Mouse (Mus musculus): ENCODE data around the gene Swap70. TPM values are rescaled to one million over a fixed set of nuclear protein-coding genes. Genes with fewer than 3 reads are reported as not detected.
A peak's percentile ranks its signal among the peaks of the same experiment; 100 is the strongest.

The Swap70 gene
- polyA plus RNA-seq, 1 experiment from 2014 or later: 25.8 TPM

DNA sequence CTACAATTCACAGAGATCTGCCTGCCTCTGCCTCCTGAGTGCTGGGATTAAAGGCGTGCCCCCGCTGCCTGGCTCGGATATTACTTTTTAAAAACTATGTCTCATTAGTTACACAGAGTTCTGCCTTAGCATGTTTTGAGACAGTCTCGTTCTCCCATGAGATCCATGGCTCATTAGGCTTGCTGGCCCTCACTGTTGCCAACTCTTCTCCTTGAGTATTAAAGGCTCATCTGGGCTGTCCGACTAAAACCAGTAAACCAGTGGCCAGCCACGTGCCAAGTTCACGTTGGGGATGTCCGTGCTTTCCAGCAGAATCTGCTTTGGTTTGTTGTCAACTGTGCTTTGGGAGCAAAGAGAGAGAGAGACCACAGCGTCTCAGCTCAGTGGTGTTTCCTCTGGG is 25.0 kb downstream of the Swap70 start:
- H3K9me3 ChIP-seq (replicated peaks; ENCODE audit: control insufficient read depth, low read length): no peaks in the 10 kb centered on the region
- no peaks in the 10 kb centered on the region for H3K27me3 ChIP-seq (ENCODE audit: control insufficient read depth, insufficient read depth, low read length)
- no peaks in the 10 kb centered on the region for H3K4me1 ChIP-seq (ENCODE audit: control insufficient read depth, insufficient read depth, low read length)
- ATAC-seq (ENCODE audit: insufficient read depth, low FRiP score): no peak
- no peak overlapping the region for H3K9ac ChIP-seq (ENCODE audit: low read length)
- WGBS: 87% methylated on average over 9 of the region's 9 CpGs
- H3K4me3 ChIP-seq (replicated peaks; ENCODE audit: low read length): no peak overlapping the region
- H3K27ac ChIP-seq (ENCODE audit: low read length): no peak overlapping the region
- H3K4me2 ChIP-seq (ENCODE audit: low read depth, low read length): no peak overlapping the region
- no peaks in the 10 kb centered on the region for H3K36me3 ChIP-seq (ENCODE audit: control insufficient read depth, insufficient read depth, low read length)

DNA sequence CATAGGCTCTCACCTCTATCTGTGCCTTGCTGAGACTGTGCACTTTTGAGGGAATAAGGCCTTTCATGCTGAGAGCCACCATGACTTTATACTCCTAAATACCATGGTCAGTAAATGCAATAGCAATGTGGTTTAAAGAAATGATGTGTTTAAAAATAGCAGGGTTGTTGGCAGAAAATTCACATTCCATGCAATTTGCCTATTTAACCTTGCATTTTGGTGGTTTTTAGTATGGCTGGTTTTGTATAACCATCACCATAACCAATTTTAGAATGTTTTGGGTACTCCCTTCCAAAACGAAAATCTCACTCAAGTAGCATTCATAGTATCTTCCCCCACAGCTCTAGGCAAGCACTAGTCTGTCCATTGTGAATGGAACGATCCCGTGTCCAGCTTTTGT is 26.3 kb downstream of the Swap70 start:
- WGBS: 93% methylated on average over 3 of the region's 3 CpGs
- no peak for ATAC-seq (ENCODE audit: insufficient read depth, low FRiP score)
- no peak overlapping the region for H3K9ac ChIP-seq (ENCODE audit: low read length)

DNA sequence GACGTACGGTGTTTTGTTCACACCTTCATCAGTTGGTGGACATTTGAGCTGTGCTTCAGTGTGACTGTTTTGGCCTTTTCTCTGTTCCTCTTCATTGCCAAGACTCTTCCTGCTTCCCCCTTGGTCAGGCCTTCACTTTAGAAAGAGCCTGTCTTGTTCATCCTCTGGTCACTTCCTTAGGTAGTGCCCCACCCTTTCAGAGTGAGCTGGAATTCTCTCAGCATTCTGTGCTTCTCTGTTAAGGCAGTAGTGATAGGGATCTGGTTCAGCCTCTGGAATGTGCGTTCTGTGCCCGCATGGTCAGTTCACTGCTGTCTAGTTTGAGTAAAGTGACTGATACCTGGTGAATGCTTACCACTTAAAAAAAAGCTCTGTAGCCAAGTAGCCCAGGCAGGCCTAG is 27.2 kb downstream of the Swap70 start:
- no peak for ATAC-seq (ENCODE audit: insufficient read depth, low FRiP score)
- H3K27me3 ChIP-seq (ENCODE audit: control insufficient read depth, insufficient read depth, low read length): no peaks in the 10 kb centered on the region
- H3K36me3 ChIP-seq (ENCODE audit: control insufficient read depth, insufficient read depth, low read length): no peaks in the 10 kb centered on the region
- no peaks in the 10 kb centered on the region for H3K9me3 ChIP-seq (replicated peaks; ENCODE audit: control insufficient read depth, low read length)
- H3K27ac ChIP-seq (ENCODE audit: low read length): no peak overlapping the region
- 86% methylated on average over 4 of the region's 4 CpGs for WGBS
- H3K4me2 ChIP-seq (ENCODE audit: low read depth, low read length): no peak overlapping the region
- H3K4me3 ChIP-seq (replicated peaks; ENCODE audit: low read length): no peak overlapping the region
- H3K9ac ChIP-seq (ENCODE audit: low read length): no peak overlapping the region
- H3K4me1 ChIP-seq (ENCODE audit: control insufficient read depth, insufficient read depth, low read length): no peaks in the 10 kb centered on the region

More for the DNA sequence above, 26.3 kb downstream of the Swap70 start:
- Histone ChIP-seq H3K27me3 (ENCODE audit: control insufficient read depth, insufficient read depth, low read length) (no peaks in the 10 kb centered on the region), H3K36me3 (ENCODE audit: control insufficient read depth, insufficient read depth, low read length) (no peaks in the 10 kb centered on the region), H3K9me3 (replicated peaks; ENCODE audit: control insufficient read depth, low read length) (no peaks in the 10 kb centered on the region), H3K4me2 (ENCODE audit: low read depth, low read length) (no peak overlapping the region), H3K27ac (ENCODE audit: low read length) (no peak overlapping the region), H3K4me1 (ENCODE audit: control insufficient read depth, insufficient read depth, low read length) (no peaks in the 10 kb centered on the region), H3K4me3 (replicated peaks; ENCODE audit: low read length) (no peak overlapping the region)

DNA sequence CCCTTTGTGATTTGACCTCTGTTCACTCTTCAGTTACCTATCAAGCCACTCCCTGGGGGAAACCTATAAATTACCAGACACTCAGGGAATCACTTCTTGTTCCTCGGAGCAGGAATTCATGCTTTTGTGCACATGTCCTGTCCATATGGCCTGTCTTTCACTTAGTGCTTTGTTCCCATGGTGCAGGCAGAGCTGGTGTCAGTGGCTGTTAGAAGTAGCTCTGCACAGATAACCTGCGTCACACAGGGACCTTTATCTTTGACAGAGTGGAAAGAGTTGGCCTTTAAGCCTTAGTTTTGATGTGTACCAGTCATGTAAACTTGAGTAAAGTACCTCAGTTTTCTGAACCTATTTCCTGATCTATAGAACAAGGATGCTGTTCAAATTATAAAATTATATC is 32.4 kb downstream of the Swap70 start:
- no peaks in the 10 kb centered on the region for H3K36me3 ChIP-seq (ENCODE audit: control insufficient read depth, insufficient read depth, low read length)
- no peak overlapping the region for H3K4me2 ChIP-seq (ENCODE audit: low read depth, low read length)
- WGBS: 73% methylated on average over 2 of the region's 2 CpGs
- no peaks in the 10 kb centered on the region for H3K27me3 ChIP-seq (ENCODE audit: control insufficient read depth, insufficient read depth, low read length)
- no peak for ATAC-seq (ENCODE audit: insufficient read depth, low FRiP score)
- H3K27ac ChIP-seq (ENCODE audit: low read length): no peak overlapping the region
- no peak overlapping the region for H3K9ac ChIP-seq (ENCODE audit: low read length)
- H3K9me3 ChIP-seq (replicated peaks; ENCODE audit: control insufficient read depth, low read length): no peaks in the 10 kb centered on the region
- no peak overlapping the region for H3K4me3 ChIP-seq (replicated peaks; ENCODE audit: low read length)
- 0 out of 2 replicates have a peak, but pooled peaks cover 3% of the 10 kb centered on the region for H3K4me1 ChIP-seq (ENCODE audit: control insufficient read depth, insufficient read depth, low read length)

DNA sequence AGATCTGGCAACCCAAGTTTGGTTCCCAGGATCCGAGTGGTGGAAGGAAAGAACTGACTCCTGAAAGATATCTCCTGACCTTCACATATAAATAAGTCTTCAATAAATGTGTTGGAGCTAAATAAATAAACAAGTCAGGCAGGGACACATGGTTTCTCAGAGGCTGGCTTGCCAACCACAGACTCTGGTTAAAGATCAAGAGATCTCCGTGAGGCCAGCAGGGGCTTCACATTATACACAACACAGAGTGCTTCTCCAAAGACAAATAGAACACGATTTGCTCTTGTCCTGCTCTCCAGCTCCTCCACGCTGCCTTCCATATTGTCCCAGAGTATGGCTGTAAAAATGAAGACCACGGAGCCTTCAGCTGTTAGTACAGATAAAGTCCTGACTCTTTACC is 32.9 kb downstream of the Swap70 start:
- H3K4me3 ChIP-seq (replicated peaks; ENCODE audit: low read length): no peak overlapping the region
- H3K36me3 ChIP-seq (ENCODE audit: control insufficient read depth, insufficient read depth, low read length): no peaks in the 10 kb centered on the region
- H3K4me2 ChIP-seq (ENCODE audit: low read depth, low read length): no peak overlapping the region
- no peak for ATAC-seq (ENCODE audit: insufficient read depth, low FRiP score)
- no peak overlapping the region for H3K9ac ChIP-seq (ENCODE audit: low read length)
- no peaks in the 10 kb centered on the region for H3K27me3 ChIP-seq (ENCODE audit: control insufficient read depth, insufficient read depth, low read length)
- WGBS: 72% methylated on average over 5 of the region's 5 CpGs
- no peaks in the 10 kb centered on the region for H3K9me3 ChIP-seq (replicated peaks; ENCODE audit: control insufficient read depth, low read length)
- H3K4me1 ChIP-seq (ENCODE audit: control insufficient read depth, insufficient read depth, low read length): peaks cover 3% of the 10 kb centered on the region; the same call in 1 of the 2 replicates
- H3K27ac ChIP-seq (ENCODE audit: low read length): no peak overlapping the region

DNA sequence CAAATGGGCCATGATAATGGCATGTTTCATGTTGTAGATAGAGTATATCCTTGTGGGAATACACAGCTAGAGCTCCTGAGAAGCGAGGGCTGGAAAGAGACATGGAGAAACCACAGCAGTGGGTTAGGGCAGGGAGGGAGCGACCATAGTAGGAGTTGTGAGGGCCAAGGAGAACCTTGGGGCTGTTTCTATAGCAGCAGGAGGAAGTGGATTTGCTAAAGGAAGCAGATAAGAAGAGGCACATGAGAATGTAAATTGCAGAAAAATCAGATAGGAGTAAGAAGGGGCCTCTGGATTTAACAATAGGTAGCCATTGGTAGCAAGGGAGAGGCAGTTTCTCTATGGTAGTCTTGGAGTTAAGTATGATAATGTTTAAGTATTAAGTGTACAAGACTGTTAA is 35.5 kb downstream of the Swap70 start:
- WGBS: 74% methylated on average over 2 of the region's 2 CpGs
- no peak overlapping the region for H3K27ac ChIP-seq (ENCODE audit: low read length)

DNA sequence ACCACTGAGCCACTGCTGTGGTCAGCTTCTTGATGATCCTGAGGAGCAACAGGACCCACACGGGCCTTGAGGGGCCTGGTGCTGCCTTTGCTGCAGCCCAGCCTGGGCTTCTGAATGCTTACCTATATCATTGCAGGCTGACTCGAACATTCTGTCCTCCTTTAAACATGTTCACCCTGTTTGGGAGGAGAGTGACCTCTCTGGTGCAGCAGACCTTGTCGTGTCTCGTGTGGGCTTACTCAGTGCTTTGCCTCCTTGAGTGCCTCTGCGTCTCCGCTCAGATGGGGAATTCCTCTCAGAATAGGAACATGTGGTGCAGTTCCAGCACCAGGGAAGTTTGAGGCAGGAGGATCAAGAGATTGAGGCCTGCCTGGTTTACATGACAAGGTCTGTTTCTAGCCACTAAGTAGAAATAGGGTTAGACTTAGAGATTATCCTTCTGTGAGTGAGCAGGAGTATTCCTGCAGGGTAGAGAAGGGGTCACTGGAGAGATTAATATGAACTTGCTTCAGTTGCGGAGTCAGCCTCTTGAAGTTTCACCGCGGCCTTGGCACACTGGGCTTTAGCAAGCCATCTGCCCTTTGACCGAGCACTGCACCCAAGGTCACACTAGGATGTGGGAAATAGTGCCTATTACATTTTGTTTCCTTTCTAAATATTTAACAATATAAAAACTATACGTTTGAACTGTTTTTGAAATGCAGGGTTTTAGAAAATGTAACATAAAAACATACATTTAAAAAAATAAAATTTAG is 36.9 kb downstream of the Swap70 start:
- Histone ChIP-seq H3K4me1 (ENCODE audit: control insufficient read depth, insufficient read depth, low read length) (peaks cover 17% of the 10 kb centered on the region), H3K4me3 (replicated peaks; ENCODE audit: low read length) (no peak overlapping the region), H3K9me3 (replicated peaks; ENCODE audit: control insufficient read depth, low read length) (no peaks in the 10 kb centered on the region), H3K27ac (ENCODE audit: low read length) (0 out of 2 replicates have a peak overlapping the region, but pooled peaks have one; percentile 8), H3K4me2 (ENCODE audit: low read depth, low read length) (no peak overlapping the region), H3K36me3 (ENCODE audit: control insufficient read depth, insufficient read depth, low read length) (no peaks in the 10 kb centered on the region), H3K9ac (ENCODE audit: low read length) (no peak overlapping the region), H3K27me3 (ENCODE audit: control insufficient read depth, insufficient read depth, low read length) (no peaks in the 10 kb centered on the region)
- WGBS: 76% methylated on average over 11 of the region's 11 CpGs
- no peak for ATAC-seq (ENCODE audit: insufficient read depth, low FRiP score)

More for the DNA sequence above, 35.5 kb downstream of the Swap70 start:
- Histone ChIP-seq H3K9me3 (replicated peaks; ENCODE audit: control insufficient read depth, low read length) (no peaks in the 10 kb centered on the region), H3K27me3 (ENCODE audit: control insufficient read depth, insufficient read depth, low read length) (no peaks in the 10 kb centered on the region), H3K36me3 (ENCODE audit: control insufficient read depth, insufficient read depth, low read length) (no peaks in the 10 kb centered on the region), H3K4me3 (replicated peaks; ENCODE audit: low read length) (no peak overlapping the region), H3K9ac (ENCODE audit: low read length) (no peak overlapping the region), H3K4me2 (ENCODE audit: low read depth, low read length) (no peak overlapping the region), H3K4me1 (ENCODE audit: control insufficient read depth, insufficient read depth, low read length) (peaks cover 15% of the 10 kb centered on the region)
- no peak for ATAC-seq (ENCODE audit: insufficient read depth, low FRiP score)

DNA sequence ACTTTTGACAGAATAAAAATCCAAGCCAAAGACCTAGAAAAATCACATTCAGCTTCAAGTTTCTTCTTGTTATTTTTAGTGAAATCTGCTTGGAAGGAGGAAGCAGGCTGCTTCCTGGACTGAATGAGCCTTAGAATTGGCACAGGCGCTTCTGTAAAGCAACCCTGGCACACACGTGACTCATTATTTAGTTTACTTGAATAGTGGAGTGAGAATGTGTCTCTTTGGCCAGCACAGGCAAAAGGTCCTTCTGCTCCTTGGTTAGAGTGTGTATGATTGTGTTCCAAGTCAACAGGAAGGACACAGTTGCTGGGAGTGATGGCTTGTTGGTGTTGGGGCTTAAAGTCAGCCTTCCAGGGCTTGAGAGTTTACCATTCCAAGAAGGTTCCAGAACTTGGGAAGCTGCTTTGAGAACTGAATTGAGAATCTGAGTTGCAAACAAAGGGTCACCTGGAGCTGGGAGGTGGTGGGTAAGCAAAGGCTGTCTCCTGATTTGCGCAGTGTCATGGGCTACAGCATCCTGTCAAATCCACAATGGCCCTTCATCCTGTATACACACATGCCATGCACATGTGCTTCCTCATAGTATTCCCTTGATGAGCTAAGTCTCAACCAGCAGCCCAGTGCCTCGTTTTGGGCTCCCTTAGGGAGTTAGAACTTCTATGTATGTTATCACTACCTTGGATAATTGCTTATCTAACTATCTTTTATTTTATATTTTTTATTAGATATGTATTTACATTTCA is 38.6 kb downstream of the Swap70 start:
- Histone ChIP-seq H3K9me3 (replicated peaks; ENCODE audit: control insufficient read depth, low read length) (no peaks in the 10 kb centered on the region), H3K4me2 (ENCODE audit: low read depth, low read length) (no peak overlapping the region), H3K9ac (ENCODE audit: low read length) (no peak overlapping the region), H3K27me3 (ENCODE audit: control insufficient read depth, insufficient read depth, low read length) (no peaks in the 10 kb centered on the region), H3K36me3 (ENCODE audit: control insufficient read depth, insufficient read depth, low read length) (no peaks in the 10 kb centered on the region), H3K27ac (ENCODE audit: low read length) (peak overlapping the region; percentile 86), H3K4me3 (replicated peaks; ENCODE audit: low read length) (no peak overlapping the region), H3K4me1 (ENCODE audit: control insufficient read depth, insufficient read depth, low read length) (peaks cover 17% of the 10 kb centered on the region)
- 61% methylated on average over 4 of the region's 4 CpGs for WGBS
- ATAC-seq (ENCODE audit: insufficient read depth, low FRiP score): peak; percentile 68; the same call in 1 of the 2 replicates

DNA sequence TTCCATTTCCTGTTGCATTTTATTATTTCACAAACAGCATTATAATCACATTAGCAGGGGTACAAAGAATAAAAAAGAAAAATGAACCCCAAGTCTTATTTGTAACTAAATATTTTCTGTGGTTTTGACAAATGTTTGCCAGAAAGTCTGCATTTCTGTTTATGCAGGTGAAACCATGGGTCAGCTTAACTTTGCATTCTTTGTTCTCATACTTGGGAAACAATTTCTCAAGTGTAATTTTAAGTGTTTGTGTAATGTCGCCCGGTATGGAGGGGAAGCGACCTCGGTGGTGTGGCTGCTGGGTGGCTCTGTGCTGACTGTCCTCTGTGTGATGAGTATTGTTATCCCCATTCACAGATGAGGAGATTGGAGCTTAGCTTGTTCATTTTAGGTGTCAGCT is 40.3 kb downstream of the Swap70 start:
- Histone ChIP-seq H3K9me3 (replicated peaks; ENCODE audit: control insufficient read depth, low read length) (no peaks in the 10 kb centered on the region), H3K9ac (ENCODE audit: low read length) (no peak overlapping the region), H3K4me1 (ENCODE audit: control insufficient read depth, insufficient read depth, low read length) (peaks cover 17% of the 10 kb centered on the region), H3K27ac (ENCODE audit: low read length) (no peak overlapping the region), H3K36me3 (ENCODE audit: control insufficient read depth, insufficient read depth, low read length) (no peaks in the 10 kb centered on the region), H3K4me2 (ENCODE audit: low read depth, low read length) (no peak overlapping the region), H3K27me3 (ENCODE audit: control insufficient read depth, insufficient read depth, low read length) (no peaks in the 10 kb centered on the region), H3K4me3 (replicated peaks; ENCODE audit: low read length) (no peak overlapping the region)
- no peak for ATAC-seq (ENCODE audit: insufficient read depth, low FRiP score)
- WGBS: 62% methylated on average over 4 of the region's 4 CpGs
